Mouse (Mus musculus): Measurements from ENCODE around the gene Prl2c3. TPM values are rescaled to one million over a fixed set of nuclear protein-coding genes. Genes with fewer than 3 reads are reported as not detected.
"Not testable (repeated sequence)": the region's sequence is repeated elsewhere in the genome, so short reads cannot be mapped to it uniquely, and the experiment has no call there.

The Prl2c3 gene
- polyA plus RNA-seq, 1 experiment from 2014 or later = 0.37 TPM

- H3K27me3 ChIP-seq (ENCODE audit: insufficient read depth, low read length); H3K4me1 ChIP-seq (ENCODE audit: insufficient read depth, low read length); H3K9ac ChIP-seq (replicated peaks; ENCODE audit: low read length); H3K36me3 ChIP-seq (ENCODE audit: insufficient read depth, low read length); H3K4me2 ChIP-seq (replicated peaks; ENCODE audit: low read depth, low read length); H3K4me3 ChIP-seq (ENCODE audit: low read length); H3K27ac ChIP-seq (ENCODE audit: low read length); ATAC-seq (ENCODE audit: low FRiP score, low TSS enrichment); H3K9me3 ChIP-seq (ENCODE audit: low read length): not testable (repeated sequence)
- 58% methylated on average over 3 of the region's 4 CpGs for WGBS
Observed at GRCm38 (mm10) chr13:12806496-12806895, 6.6 kb upstream of the Prl2c3 start.

GRCm38 (mm10) chr13:12769442-12770091, 30.3 kb downstream of the Prl2c3 start:
- not testable (repeated sequence) for H3K27me3 ChIP-seq (ENCODE audit: insufficient read depth, low read length); H3K4me2 ChIP-seq (replicated peaks; ENCODE audit: low read depth, low read length); H3K9me3 ChIP-seq (ENCODE audit: low read length); ATAC-seq (ENCODE audit: low FRiP score, low TSS enrichment); H3K27ac ChIP-seq (ENCODE audit: low read length); H3K4me1 ChIP-seq (ENCODE audit: insufficient read depth, low read length); H3K4me3 ChIP-seq (ENCODE audit: low read length); H3K9ac ChIP-seq (replicated peaks; ENCODE audit: low read length); H3K36me3 ChIP-seq (ENCODE audit: insufficient read depth, low read length)
- 78% methylated on average over 6 of the region's 6 CpGs for WGBS

Other genes starting within 250 kb of the Prl2c3 start
- 8.4 and 8.8 TPM in 2 replicates for gene Ero1lb, start 234.2 kb downstream of the Prl2c3 start, polyA plus RNA-seq (2015; fragmentation: Nextera tagmentation; extraction: Ambion mirVana)
- gene Prl2c2, start 205.3 kb upstream of the Prl2c3 start, polyA plus RNA-seq (2015; fragmentation: Nextera tagmentation; extraction: Ambion mirVana) = not detected in 2 replicates

All from kidney, embryonic 16.5 days (tissue).